Mouse (Mus musculus) liver, embryonic 14.5 days (tissue): ENCODE measurements at regions not wholly inside any gene's neighbourhood (a gene's known extent, or its start where the extent isn't known, plus 50 kb on each side); places are given as distances from the start of the nearest gene placed in this dataset.

ENCODE experiments used
- ATAC-seq: fragments of 200-750 bp; cut with Nextera tagmentation; 2 replicates; pipeline ENCODE4 v1.8.0; 2017; ENCODE audit warnings: moderate number of reproducible peaks, mild to moderate bottlenecking, moderate library complexity; ENCODE audit not compliant: insufficient read depth
- DNase-seq, 3 experiments: peaks; one replicate each; pipeline ENCODE4 v3.0.0-alpha.2; 2012 to 2013; ENCODE audit warnings: low read depth in 3 of 3, low spot score in 3 of 3
- H3K27ac ChIP-seq: fragments of 300-500 bp; sonication (generic); 2 replicates; pipeline ENCODE4 v1.5.1; 2014; ENCODE audit warnings: moderate library complexity, mild to moderate bottlenecking, control low read depth, inconsistent platforms
- H3K27me3 ChIP-seq: fragments of 300-500 bp; sonication (generic); 2 replicates; pipeline ENCODE4 v1.6.1; 2014; ENCODE audit warnings: mild to moderate bottlenecking, low read length, moderate library complexity; ENCODE audit not compliant: control insufficient read depth, insufficient read depth
- H3K36me3 ChIP-seq: fragments of 300-500 bp; sonication (generic); replicated peaks from 2 replicates; pipeline ENCODE4 v1.6.1; 2014; ENCODE audit warnings: low read depth; ENCODE audit not compliant: control insufficient read depth, insufficient read depth
- H3K4me1 ChIP-seq, 2 experiments: fragments of 200-500 bp in 1 of 2; fragments of 300-500 bp in 1 of 2; sonication (generic) in 1 of 2; replicated peaks; 2 replicates each; pipeline ENCODE4 v1.6.1; 2012 to 2014; ENCODE audit warnings: antibody characterized with exemption in 1 of 2, inconsistent platforms in 1 of 2, low read length in 1 of 2; ENCODE audit not compliant: control insufficient read depth in 2 of 2, insufficient read depth in 2 of 2
- H3K4me2 ChIP-seq: fragments of 300-500 bp; sonication (generic); 2 replicates; pipeline ENCODE4 v1.6.1; 2014; ENCODE audit warnings: low read depth, mild to moderate bottlenecking, control low read depth, moderate library complexity
- H3K4me3 ChIP-seq, 2 experiments: fragments of 200-500 bp in 1 of 2; fragments of 300-500 bp in 1 of 2; sonication (generic) in 1 of 2; 2 replicates each; pipeline ENCODE4 v1.5.1; 2012 to 2014; ENCODE audit warnings: low read depth in 2 of 2, low read length in 2 of 2, mild to moderate bottlenecking in 2 of 2, control low read depth in 1 of 2, inconsistent platforms in 1 of 2, moderate library complexity in 1 of 2; ENCODE audit not compliant: insufficient read depth in 1 of 2
- H3K9ac ChIP-seq: fragments of 300-500 bp; sonication (generic); replicated peaks from 2 replicates; pipeline ENCODE4 v1.6.1; 2014; ENCODE audit warnings: mild to moderate bottlenecking, control low read depth, moderate library complexity
- H3K9me3 ChIP-seq: fragments of 300-500 bp; sonication (generic); 2 replicates; pipeline ENCODE4 v1.6.1; 2016; ENCODE audit warnings: low read length, mixed read lengths; ENCODE audit not compliant: control insufficient read depth
- CTCF ChIP-seq: IDR thresholded peaks from 2 replicates; pipeline ENCODE4 v1.5.1; 2016; ENCODE audit warnings: antibody characterized with exemption, low read depth, control low read depth
- EP300 ChIP-seq: IDR thresholded peaks from 2 replicates; pipeline ENCODE4 v1.6.1; 2016; ENCODE audit warnings: antibody characterized with exemption, low read depth
- WGBS: fragments of 180-500 bp; shearing (Covaris S2); extraction: QIAGEN DNeasy Blood & Tissue Kit; methylation state at CpG from one replicate; pipeline ENCODE4 v1.1.7; 2014; ENCODE audit not compliant: insufficient replicate concordance; 5-methylcytosine and 5-hydroxymethylcytosine counted together

DNA sequence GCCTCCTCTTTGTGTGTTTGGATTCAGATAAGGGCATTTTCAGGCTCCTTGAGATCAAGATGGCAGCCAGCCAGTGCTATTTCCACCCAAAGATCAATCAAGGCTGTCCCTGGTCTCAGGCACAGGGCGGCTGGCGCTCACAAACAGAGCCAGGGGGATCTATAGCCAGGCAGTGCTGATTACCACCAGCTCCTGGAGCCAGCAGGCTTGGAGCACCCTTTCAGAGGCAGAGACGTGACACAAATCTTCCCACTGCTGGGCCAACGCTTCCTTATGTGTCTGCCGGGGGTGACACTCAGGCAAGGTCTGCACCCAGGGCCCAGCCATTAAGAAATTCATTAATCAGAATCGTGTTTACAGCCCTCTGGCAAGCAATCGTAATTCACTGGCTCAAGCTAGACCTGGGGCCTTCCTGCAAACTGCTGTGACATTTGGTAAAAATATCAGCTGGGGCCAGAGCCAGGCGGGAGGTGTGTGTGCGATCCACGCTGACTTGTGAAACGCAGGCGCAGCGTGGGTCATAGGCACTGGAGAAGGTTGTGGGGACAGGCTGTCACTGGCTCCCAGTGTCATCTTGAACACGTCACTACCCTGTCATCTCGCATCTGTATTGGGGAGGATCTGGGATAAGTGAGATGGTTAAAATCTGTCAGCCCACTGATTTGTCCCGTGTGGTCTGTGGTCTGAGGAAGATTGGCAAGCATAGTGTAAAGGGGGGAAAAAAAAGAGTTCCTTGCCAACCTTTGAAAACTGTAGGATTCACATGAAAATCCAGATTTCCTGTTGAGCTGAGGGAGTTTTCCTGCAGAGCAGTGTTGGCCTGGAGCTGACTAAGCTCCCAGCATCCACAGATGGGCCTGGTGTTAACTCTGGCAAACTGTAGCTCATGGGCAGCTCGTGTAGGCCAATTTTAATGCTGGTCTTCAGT lies 56.5 kb upstream of the Tle3 start:
- Histone ChIP-seq H3K4me2 (no peak overlapping the region), H3K36me3 (no peaks in the 10 kb centered on the region), H3K9ac (no peak overlapping the region), H3K27ac (no peak overlapping the region), H3K4me1 (peaks cover 0 to 8% of the 10 kb centered on the region in 2 experiments; a peak in 3 of 4 replicates), H3K9me3 (no peaks in the 10 kb centered on the region), H3K27me3 (peaks cover 3% of the 10 kb centered on the region; the same call in 1 of the 2 replicates), H3K4me3 (no peak overlapping the region)
- ATAC-seq (no peak), DNase-seq (no peak)
- TF ChIP-seq CTCF (no peak), EP300 (no peak)
- 47% methylated on average over 17 of the region's 17 CpGs for WGBS

DNA sequence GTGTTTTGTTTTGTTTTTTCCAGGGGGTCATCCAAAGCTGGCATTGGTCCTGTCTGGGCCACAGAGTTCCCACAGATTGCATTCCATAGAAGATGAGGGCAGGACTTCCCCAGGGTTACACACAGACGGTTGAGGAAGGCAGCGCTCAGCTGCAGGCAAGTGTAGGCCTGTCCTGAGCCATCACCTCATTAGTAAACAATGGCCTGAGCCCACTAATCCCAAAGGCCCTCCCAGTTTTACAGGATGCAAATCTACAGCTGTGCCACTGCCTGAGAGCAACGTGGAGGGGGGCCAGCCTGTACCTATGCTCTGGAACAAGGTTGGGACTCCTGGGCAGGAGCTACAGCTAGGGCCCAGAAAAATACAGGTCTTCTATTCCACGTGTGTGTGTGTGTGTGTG lies 55.7 kb upstream of the Tle3 start:
- TF ChIP-seq CTCF (no peak), EP300 (no peak)
- Histone ChIP-seq H3K27me3 (peaks cover 3% of the 10 kb centered on the region; the same call in 1 of the 2 replicates), H3K9ac (no peak overlapping the region), H3K9me3 (no peaks in the 10 kb centered on the region), H3K36me3 (no peaks in the 10 kb centered on the region), H3K4me3 (no peak overlapping the region), H3K4me1 (peaks cover 0 to 2% of the 10 kb centered on the region in 2 experiments; a peak in 3 of 4 replicates), H3K4me2 (no peak overlapping the region), H3K27ac (no peak overlapping the region)
- DNase-seq, result no peak
- no peak for ATAC-seq
- WGBS, result 30% methylated on average over 4 of the region's 4 CpGs

DNA sequence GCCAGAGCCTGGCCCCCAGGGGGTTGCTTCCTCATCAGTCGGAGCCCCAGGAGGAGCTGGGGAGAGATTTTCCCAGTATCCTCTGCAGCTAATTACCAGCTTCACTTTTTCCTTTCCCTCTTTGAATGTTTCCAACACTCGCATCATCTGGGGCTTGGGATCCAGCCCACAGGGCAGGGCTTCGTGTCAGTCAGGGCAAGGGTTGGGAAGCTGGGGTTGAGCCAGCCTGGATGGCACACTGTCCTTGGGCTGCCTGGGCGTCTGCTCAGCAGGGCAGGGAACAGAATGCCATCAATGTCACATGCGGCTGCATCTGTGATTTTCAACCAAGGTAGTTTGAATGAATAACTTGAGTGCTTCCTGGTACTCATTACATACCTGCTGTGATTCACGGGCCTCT lies 52.4 kb upstream of the Tle3 start:
- WGBS, result 45% methylated on average over 6 of the region's 6 CpGs
- DNase-seq (no peak), ATAC-seq (no peak)
- Histone ChIP-seq H3K9ac (no peak overlapping the region), H3K27ac (no peak overlapping the region), H3K9me3 (no peaks in the 10 kb centered on the region), H3K36me3 (no peaks in the 10 kb centered on the region), H3K4me1 (peaks cover 0 to 19% of the 10 kb centered on the region in 2 experiments; a peak in 2 of 4 replicates), H3K4me2 (no peak overlapping the region), H3K27me3 (peaks cover 6% of the 10 kb centered on the region), H3K4me3 (no peak overlapping the region)
- no peak for TF ChIP-seq CTCF
- TF ChIP-seq EP300, result no peak

DNA sequence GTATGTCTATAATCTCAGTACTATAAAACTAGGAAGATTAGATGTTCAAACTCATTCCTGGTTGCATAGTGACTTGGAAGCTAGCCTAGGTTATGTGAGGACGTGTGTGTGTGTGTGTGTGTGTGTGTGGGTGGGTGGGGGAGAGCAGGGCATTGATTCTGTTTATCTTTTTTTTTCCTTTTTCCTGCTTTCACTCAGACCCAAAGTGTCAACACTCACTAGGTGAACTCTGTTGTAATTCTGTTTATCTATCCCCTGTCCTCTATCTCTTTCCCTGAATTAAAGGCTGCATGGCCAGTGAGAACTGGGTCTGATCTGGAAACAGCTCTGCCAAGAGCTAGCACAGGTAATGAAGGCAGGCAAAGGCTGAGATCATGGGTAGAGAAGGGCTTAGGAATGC lies 50.9 kb upstream of the Tle3 start:
- DNase-seq (no peak), ATAC-seq (no peak)
- Histone ChIP-seq H3K4me2 (no peak overlapping the region), H3K9me3 (no peaks in the 10 kb centered on the region), H3K4me3 (no peak overlapping the region), H3K4me1 (peaks cover 0 to 24% of the 10 kb centered on the region in 2 experiments; a peak in 2 of 4 replicates), H3K36me3 (no peaks in the 10 kb centered on the region), H3K27ac (no peak overlapping the region), H3K27me3 (peaks cover 6% of the 10 kb centered on the region), H3K9ac (no peak overlapping the region)
- WGBS, result 29% methylated on average over 1 of the region's 1 CpGs
- TF ChIP-seq CTCF (no peak), EP300 (no peak)

DNA sequence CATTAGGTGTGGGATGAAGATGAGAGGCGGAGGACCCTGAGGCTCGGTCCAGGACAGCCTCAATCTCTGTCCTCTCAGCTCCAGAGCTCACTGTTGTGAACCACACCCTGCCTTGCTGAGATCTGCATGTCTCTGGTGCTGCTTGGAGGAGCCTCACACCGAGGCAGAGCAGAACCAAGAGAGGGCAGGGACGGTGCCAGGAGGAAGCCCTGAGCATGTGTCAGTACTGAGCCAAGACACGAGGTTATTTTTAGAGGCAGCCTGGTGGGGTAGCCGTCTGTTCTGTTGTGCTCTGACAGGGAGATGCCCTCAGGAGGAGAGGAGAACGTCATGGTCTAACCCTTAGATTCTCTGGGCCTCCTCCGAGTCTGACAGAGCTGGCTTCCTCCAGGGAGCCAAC lies 50.3 kb upstream of the Tle3 start:
- WGBS, result 24% methylated on average over 8 of the region's 8 CpGs
- Histone ChIP-seq H3K36me3 (no peaks in the 10 kb centered on the region), H3K4me1 (peaks cover 0 to 24% of the 10 kb centered on the region in 2 experiments; a peak in 2 of 4 replicates), H3K9me3 (no peaks in the 10 kb centered on the region), H3K4me2 (no peak overlapping the region), H3K4me3 (no peak overlapping the region), H3K27me3 (peaks cover 6% of the 10 kb centered on the region), H3K9ac (no peak overlapping the region), H3K27ac (no peak overlapping the region)
- DNase-seq, result no peak
- TF ChIP-seq CTCF (no peak), EP300 (no peak)
- ATAC-seq, result no peak
